Mouse (Mus musculus) left cerebral cortex, adult 9 months (tissue): Measurements from ENCODE around the gene Gm49387.
A peak's percentile ranks its signal among the peaks of the same experiment; 100 is the strongest.

Experiments
- DNase-seq, 2 experiments: peaks; one replicate each; pipeline ENCODE4 v3.0.0; 2022; ENCODE audit warnings: low spot score in 2 of 2

The Gm49387 gene

GRCm38 (mm10) chr14:31661671-31662554 lies 21.2 kb upstream of the Gm49387 start:
- peak; percentile 81 to 92 for DNase-seq

GRCm38 (mm10) chr14:31660312-31661093 lies 19.8 kb upstream of the Gm49387 start:
- DNase-seq = peak in 1 of 2 experiments; percentile 58

- peak in 1 of 2 experiments; percentile 46 for DNase-seq
Measured at GRCm38 (mm10) chr14:31659501-31660181, 19.0 kb upstream of the Gm49387 start.

GRCm38 (mm10) chr14:31658126-31658680 lies 17.5 kb upstream of the Gm49387 start:
- DNase-seq = no peak

GRCm38 (mm10) chr14:31656857-31657645 lies 16.4 kb upstream of the Gm49387 start:
- peak in 1 of 2 experiments; percentile 84 for DNase-seq

- DNase-seq = no peak
Measured at GRCm38 (mm10) chr14:31656386-31656785, 15.7 kb upstream of the Gm49387 start.

- no peak for DNase-seq
Measured at GRCm38 (mm10) chr14:31655406-31655805, 14.7 kb upstream of the Gm49387 start.

- no peak for DNase-seq
Measured at GRCm38 (mm10) chr14:31654816-31655215, 14.1 kb upstream of the Gm49387 start.

- no peak for DNase-seq
Measured at GRCm38 (mm10) chr14:31653101-31653875, 12.6 kb upstream of the Gm49387 start.

- DNase-seq = no peak
Measured at GRCm38 (mm10) chr14:31652624-31653023, 11.9 kb upstream of the Gm49387 start.

- no peak for DNase-seq
Measured at GRCm38 (mm10) chr14:31652106-31652505, 11.4 kb upstream of the Gm49387 start.

GRCm38 (mm10) chr14:31651206-31651605 lies 10.5 kb upstream of the Gm49387 start:
- DNase-seq = no peak

GRCm38 (mm10) chr14:31650347-31650746 lies 9.7 kb upstream of the Gm49387 start:
- DNase-seq = no peak

- DNase-seq = no peak
Measured at GRCm38 (mm10) chr14:31647991-31648390, 7.3 kb upstream of the Gm49387 start.

GRCm38 (mm10) chr14:31645920-31646319 lies 5.2 kb upstream of the Gm49387 start:
- DNase-seq = no peak

- no peak for DNase-seq
Measured at GRCm38 (mm10) chr14:31644931-31645547, 4.4 kb upstream of the Gm49387 start.

- no peak for DNase-seq
Measured at GRCm38 (mm10) chr14:31644183-31644830, 3.6 kb upstream of the Gm49387 start.

- no peak for DNase-seq
Measured at GRCm38 (mm10) chr14:31641506-31642155, 953 bp upstream of the Gm49387 start.
